Mouse (Mus musculus) liver, embryonic 15.5 days (tissue): ENCODE measurements around the gene P3h3. TPM values are rescaled to one million over a fixed set of nuclear protein-coding genes. Genes with fewer than 3 reads are reported as not detected.
"Not testable (repeated sequence)": the region's sequence is repeated elsewhere in the genome, so short reads cannot be mapped to it uniquely, and the experiment has no call there.

Source experiments
- ATAC-seq: fragments of 200-750 bp; cut with Nextera tagmentation; 2 replicates; pipeline ENCODE4 v1.8.0; 2017; ENCODE audit warnings: moderate number of reproducible peaks, mild to moderate bottlenecking, moderate library complexity; ENCODE audit not compliant: insufficient read depth
- H3K27ac ChIP-seq: fragments of 300-500 bp; sonication (generic); replicated peaks from 2 replicates; pipeline ENCODE4 v1.5.1; 2015; ENCODE audit warnings: mild to moderate bottlenecking, inconsistent platforms
- H3K27me3 ChIP-seq: fragments of 300-500 bp; sonication (generic); 2 replicates; pipeline ENCODE4 v1.6.1; 2015; ENCODE audit warnings: mild to moderate bottlenecking, inconsistent platforms
- H3K36me3 ChIP-seq: fragments of 300-500 bp; sonication (generic); replicated peaks from 2 replicates; pipeline ENCODE4 v1.6.1; 2015; ENCODE audit warnings: moderate library complexity, mild to moderate bottlenecking, inconsistent platforms
- H3K4me1 ChIP-seq: fragments of 300-500 bp; sonication (generic); replicated peaks from 2 replicates; pipeline ENCODE4 v1.6.1; 2015; ENCODE audit warnings: inconsistent platforms
- H3K4me2 ChIP-seq: fragments of 300-500 bp; sonication (generic); 2 replicates; pipeline ENCODE4 v1.6.1; 2015; ENCODE audit warnings: moderate library complexity, mild to moderate bottlenecking, inconsistent platforms
- H3K4me3 ChIP-seq: fragments of 300-500 bp; sonication (generic); replicated peaks from 2 replicates; pipeline ENCODE4 v1.5.1; 2015; ENCODE audit warnings: mild to moderate bottlenecking, inconsistent platforms
- H3K9ac ChIP-seq: fragments of 300-500 bp; sonication (generic); 2 replicates; pipeline ENCODE4 v1.6.1; 2015; ENCODE audit warnings: moderate library complexity, mild to moderate bottlenecking, inconsistent platforms
- H3K9me3 ChIP-seq: fragments of 300-500 bp; sonication (generic); replicated peaks from 2 replicates; pipeline ENCODE4 v1.6.1; 2016; ENCODE audit warnings: inconsistent platforms
- WGBS: fragments of 180-500 bp; shearing (Covaris S2); methylation state at CpG from one replicate; pipeline ENCODE4 v1.1.7; 2015; ENCODE audit warnings: mixed read lengths; ENCODE audit not compliant: insufficient replicate concordance; 5-methylcytosine and 5-hydroxymethylcytosine counted together
- polyA plus RNA-seq: library from polyadenylated mRNA; unstranded; fragments of >200 nt; fragmentation: Nextera tagmentation; extraction: Ambion mirVana; gene quantifications from 2 replicates; pipeline ENCODE4 v1.2.1, GENCODE M21; 2015

Gene P3h3
- polyA plus RNA-seq, 1 experiment from 2014 or later: 1.6 TPM

DNA sequence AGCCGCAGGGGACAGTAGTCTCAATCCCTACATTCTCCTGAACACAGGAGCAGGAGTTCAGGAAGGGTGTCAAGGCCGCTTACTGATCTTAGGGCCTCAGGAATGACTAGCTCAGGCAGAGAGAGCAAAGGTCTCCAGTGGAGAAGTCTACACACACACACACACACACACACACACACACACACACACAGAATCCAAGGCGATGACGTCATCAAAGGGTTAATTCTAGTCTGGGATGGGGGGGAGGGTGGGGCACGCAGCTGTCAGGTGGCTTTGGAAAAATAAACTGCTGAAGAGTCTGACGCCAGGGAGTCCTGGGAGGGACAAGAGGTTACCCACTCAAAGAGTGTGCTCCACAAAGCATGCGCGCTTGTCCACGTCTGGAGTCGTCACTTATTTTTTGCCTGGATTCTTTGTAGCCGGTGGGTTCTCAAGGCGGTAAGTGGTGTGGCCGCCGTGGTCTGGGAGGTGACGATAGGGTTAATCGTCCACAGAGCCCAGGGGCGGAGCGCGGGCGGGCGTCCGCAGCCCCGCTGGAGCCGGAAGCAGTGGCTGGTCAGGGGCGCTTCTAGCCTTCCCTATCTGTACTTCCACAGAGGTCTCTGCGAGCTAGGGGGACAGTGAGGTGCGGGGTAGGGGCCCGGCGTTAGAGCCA, 49.1 kb downstream of the P3h3 start, which contains the start of gene Spsb2:
Gene Spsb2 (plus strand): TSS at position 304 of the 655 bp plus-strand sequence.
- H3K9ac ChIP-seq: peak within 1 kb of the TSS; percentile 85
- H3K4me3 ChIP-seq: peak within 1 kb of the TSS; percentile 76
- H3K4me2 ChIP-seq: peak within 1 kb of the TSS; percentile 98
- no peaks in the 10 kb centered on the region for H3K9me3 ChIP-seq
- peaks cover 30% of the 10 kb centered on the region for H3K36me3 ChIP-seq
- H3K27me3 ChIP-seq: no peaks in the 10 kb centered on the region
- peaks cover 86% of the 10 kb centered on the region for H3K4me1 ChIP-seq
- peak within 1 kb of the TSS; percentile 91 for H3K27ac ChIP-seq
- 3% methylated on average over 29 of the region's 29 CpGs for whole genome bisulfite sequencing
- peak; percentile 60 for ATAC-seq

DNA sequence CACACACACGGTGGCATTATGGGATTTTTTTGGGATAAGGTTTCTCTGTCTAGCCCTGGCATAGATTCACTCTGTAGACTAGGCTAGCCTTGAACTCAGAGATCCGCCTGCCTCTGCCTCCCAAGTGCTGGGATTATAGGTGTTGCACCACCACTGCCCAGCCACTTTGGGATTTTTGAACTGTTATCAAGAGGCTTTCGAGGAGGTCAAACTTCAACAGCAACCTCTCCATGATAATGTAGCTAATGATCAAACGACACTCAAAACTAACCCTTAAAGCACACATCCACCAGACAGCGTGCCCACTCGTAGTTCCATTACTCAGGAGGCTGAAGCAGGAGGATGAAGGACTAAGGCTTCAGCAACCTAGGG, 49.6 kb downstream of the P3h3 start:
- Histone ChIP-seq H3K27me3 (no peaks in the 10 kb centered on the region), H3K4me1 (peaks cover 82% of the 10 kb centered on the region), H3K4me3 (peak overlapping the region; percentile 76), H3K36me3 (peaks cover 30% of the 10 kb centered on the region), H3K4me2 (peak overlapping the region; percentile 98), H3K9me3 (no peaks in the 10 kb centered on the region), H3K9ac (peak overlapping the region; percentile 85), H3K27ac (peak overlapping the region; percentile 91)
- no peak for ATAC-seq
- 61% methylated on average over 6 of the region's 6 CpGs for WGBS

DNA sequence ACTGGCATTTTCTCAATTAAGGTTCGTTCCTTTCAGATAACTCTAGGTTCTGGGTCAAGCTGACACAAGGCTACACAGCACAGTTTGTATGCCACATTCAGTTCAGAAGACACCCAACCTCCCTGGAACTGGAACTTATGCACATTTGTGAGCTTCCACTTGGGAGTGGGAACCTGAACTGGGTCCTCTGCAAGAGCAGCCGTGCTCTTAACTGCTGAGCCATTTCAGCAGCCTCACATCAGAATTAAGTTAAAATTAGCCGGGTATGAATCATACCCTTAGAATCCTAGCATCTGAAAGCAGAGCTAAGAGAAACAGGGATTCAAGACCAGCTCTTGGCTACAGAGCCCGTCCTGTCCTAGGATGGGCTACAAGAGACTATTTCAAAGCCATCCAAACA, 50.2 kb downstream of the P3h3 start:
- no peak overlapping the region; the same call in 1 of the 2 replicates for H3K4me2 ChIP-seq
- H3K9ac ChIP-seq: no peak overlapping the region
- WGBS: 73% methylated on average over 4 of the region's 4 CpGs
- H3K9me3 ChIP-seq: no peaks in the 10 kb centered on the region
- H3K4me3 ChIP-seq: no peak overlapping the region
- H3K4me1 ChIP-seq: peaks cover 82% of the 10 kb centered on the region
- H3K27ac ChIP-seq: peak overlapping the region; percentile 91; the same call in 1 of the 2 replicates
- ATAC-seq: no peak
- H3K36me3 ChIP-seq: peaks cover 25% of the 10 kb centered on the region
- H3K27me3 ChIP-seq: no peaks in the 10 kb centered on the region

DNA sequence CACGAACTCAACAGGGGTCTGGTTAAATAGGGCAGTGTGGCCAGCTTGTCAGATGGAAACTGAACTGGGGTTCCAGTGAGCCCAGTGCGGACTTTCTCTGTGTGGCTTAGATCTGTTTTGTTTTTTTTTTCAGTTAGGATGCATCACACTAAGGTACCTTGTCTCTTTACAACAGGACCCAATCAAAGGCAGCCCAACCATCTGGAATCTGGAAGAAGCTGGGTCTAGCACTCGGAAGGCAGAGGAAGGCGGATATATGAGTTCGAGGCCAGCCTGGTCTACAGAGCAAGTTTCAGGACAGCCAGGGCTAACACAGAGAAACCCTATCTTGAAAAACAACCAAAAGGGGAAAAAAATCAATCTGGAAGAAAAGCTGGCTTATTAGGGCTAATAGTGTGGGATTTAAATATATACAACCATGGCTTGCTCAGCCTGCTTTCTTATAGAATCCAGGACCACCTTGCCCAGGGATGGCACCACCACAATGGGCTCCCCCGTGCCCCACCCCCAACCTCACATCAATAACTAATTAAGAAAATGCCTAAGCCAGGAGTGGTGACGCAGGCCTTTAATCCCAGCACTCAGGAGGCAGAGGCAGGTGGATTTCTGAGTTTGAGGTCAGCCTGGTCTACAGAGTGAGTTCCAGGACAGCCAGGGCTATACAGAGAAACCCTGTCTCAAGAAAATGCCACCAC, 51.0 kb downstream of the P3h3 start:
- Histone ChIP-seq H3K4me1 (peaks cover 75% of the 10 kb centered on the region), H3K27me3 (no peaks in the 10 kb centered on the region), H3K36me3 (peaks cover 17% of the 10 kb centered on the region), H3K9ac (no peak overlapping the region), H3K27ac (peak overlapping the region; percentile 82), H3K4me3 (peak overlapping the region; percentile 60; the same call in 1 of the 2 replicates), H3K4me2 (peak overlapping the region; percentile 91), H3K9me3 (no peaks in the 10 kb centered on the region)
- 72% methylated on average over 7 of the region's 7 CpGs for WGBS
- no peak for ATAC-seq

DNA sequence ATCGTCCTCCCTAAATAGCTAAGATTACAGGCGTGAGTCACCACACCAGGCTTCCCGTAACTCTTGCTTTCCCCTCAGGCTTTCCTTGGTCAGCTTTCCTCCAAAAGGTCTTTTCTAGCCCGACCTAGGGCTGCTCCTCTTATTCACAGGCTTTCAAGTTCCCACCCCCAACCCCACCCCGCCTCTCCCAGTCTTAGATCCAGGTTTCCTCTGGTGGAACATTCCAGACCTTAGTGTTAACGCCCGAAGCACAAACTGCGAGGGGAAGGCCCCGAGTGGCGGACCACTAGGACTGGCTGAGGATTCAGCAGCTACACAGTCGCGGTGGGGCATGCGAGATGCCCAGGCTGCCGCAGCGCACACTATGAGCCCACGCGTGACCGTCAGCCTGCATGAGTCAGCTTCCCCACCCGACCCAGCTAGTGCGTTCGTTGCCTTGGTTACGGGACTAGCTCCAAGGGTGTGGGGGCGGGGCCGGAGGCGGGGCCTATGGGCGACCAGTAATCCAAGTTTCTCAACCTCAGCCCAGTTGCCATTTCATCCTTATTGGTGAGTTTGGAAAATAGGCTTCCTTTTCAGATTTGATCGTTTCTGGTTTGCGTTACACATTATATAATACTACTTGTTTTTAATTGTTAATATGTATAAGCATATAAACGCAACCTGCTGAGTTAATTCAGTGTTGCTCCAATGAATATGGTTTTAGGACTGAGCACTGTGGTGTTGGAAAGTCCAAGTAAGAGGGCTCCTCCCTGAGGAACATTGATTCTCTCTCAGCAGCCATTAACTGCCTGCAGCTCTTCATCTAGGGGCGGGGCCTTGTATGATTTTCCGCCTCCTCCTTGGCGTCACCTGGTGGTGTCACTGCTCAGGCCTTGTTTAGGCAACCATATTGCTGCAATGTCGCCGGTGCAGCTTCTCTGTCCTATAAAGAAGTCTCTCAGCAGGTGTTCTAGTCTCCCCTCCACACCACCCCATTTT, 51.9 kb downstream of the P3h3 start:
- Histone ChIP-seq H3K36me3 (peaks cover 9% of the 10 kb centered on the region; the same call in 1 of the 2 replicates), H3K4me3 (peak overlapping the region; percentile 60), H3K4me2 (peak overlapping the region; percentile 91), H3K4me1 (peaks cover 70% of the 10 kb centered on the region), H3K27ac (peak overlapping the region; percentile 82), H3K9me3 (no peaks in the 10 kb centered on the region), H3K9ac (peak overlapping the region; percentile 52; the same call in 1 of the 2 replicates), H3K27me3 (no peaks in the 10 kb centered on the region)
- WGBS: 3% methylated on average over 34 of the region's 34 CpGs
- ATAC-seq: peak; percentile 56

DNA sequence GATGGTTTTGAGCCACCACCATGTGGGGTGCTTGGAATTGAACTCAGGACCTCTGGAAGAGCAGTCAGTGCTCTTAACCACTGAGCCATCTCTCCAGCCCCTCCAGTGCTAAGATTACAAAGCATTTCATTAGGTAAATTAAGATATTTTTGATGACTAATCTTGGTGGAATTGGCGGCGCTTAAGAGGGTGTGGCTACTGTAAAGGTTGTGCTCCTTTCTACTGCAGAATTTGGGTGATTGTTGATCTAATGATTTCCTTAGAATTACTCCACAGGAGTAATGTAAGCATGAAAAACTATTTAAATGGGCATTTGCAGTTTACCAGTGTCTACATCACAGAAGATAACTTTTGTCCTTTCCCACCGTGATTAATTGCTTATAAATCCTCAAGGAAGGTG, 53.2 kb downstream of the P3h3 start:
- H3K4me2 ChIP-seq: no peak overlapping the region
- H3K9ac ChIP-seq: no peak overlapping the region
- H3K4me1 ChIP-seq: peaks cover 57% of the 10 kb centered on the region
- WGBS: 46% methylated on average over 3 of the region's 3 CpGs
- H3K27me3 ChIP-seq: no peaks in the 10 kb centered on the region
- H3K27ac ChIP-seq: no peak overlapping the region
- ATAC-seq: no peak
- no peaks in the 10 kb centered on the region for H3K9me3 ChIP-seq
- H3K4me3 ChIP-seq: no peak overlapping the region
- H3K36me3 ChIP-seq: no peaks in the 10 kb centered on the region

DNA sequence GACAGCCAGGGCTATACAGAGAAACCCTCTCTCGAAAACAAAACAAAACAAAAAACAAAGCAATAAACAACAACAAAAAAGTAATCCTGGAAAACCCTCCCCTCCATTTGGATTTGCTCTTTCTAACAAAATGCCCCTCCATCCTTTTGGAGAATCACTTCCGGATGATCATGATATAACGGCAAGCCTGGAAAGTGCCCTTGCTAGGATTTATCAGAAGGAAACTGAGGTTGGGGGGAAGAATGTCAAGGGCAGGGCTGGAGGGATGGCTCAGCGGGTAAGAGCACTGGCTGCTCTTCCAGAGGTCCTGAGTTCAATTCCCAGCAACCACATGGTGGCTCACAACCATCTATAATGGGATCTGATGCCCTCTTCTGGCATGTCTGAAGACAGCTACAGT, 53.9 kb downstream of the P3h3 start:
- H3K4me2 ChIP-seq, H3K9ac ChIP-seq, H3K4me3 ChIP-seq, H3K27ac ChIP-seq, H3K9me3 ChIP-seq, H3K36me3 ChIP-seq, H3K27me3 ChIP-seq, ATAC-seq: not testable (repeated sequence)
- WGBS: 86% methylated on average over 4 of the region's 4 CpGs
- H3K4me1 ChIP-seq: peaks cover 52% of the 10 kb centered on the region

DNA sequence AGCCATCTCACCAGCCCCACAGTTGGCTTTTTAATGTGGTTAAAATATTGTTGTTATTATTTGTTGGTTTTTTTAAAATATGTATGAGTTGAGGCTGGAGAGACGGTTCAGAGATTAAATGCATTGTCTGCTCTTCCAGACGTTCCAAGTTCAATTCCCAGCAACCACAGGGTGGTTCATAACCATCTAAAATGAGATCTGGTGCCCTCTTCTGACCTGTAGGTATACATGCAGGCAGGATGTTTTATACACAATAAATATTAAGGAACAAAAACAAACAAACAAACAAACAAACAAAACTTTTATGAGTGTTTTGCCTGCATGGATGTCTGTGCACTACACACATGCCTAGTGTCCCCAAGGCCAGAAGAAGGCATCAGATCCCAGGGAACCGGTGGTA, 54.5 kb downstream of the P3h3 start:
- ATAC-seq: no peak
- Histone ChIP-seq H3K4me2 (no peak overlapping the region), H3K27ac (no peak overlapping the region), H3K27me3 (no peaks in the 10 kb centered on the region), H3K36me3 (no peaks in the 10 kb centered on the region), H3K9me3 (no peaks in the 10 kb centered on the region), H3K4me3 (no peak overlapping the region), H3K4me1 (peaks cover 46% of the 10 kb centered on the region), H3K9ac (no peak overlapping the region)
- 65% methylated on average over 3 of the region's 3 CpGs for WGBS

DNA sequence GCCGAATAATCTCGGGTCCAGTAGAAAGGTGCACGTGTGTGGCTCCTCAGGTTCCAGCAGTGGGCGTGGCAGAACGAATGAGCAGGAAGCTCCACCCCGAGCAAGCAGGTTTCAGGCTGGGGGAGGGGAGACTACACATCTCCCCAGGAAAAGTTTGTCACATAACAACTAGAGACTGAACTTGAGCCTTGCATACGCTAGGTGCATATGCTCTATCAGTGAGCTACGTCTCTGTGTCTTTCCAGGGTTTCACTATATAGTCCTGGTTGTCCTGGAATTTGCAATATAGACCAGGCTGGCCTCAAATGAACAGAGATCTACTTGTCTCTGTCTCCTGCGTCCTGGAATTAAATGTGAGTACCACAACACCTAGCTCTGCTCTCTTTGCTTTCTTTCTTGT, 55.2 kb downstream of the P3h3 start:
- peak overlapping the region; percentile 61 for H3K4me2 ChIP-seq
- H3K27me3 ChIP-seq, ATAC-seq, H3K36me3 ChIP-seq, H3K9ac ChIP-seq, H3K9me3 ChIP-seq: not testable (repeated sequence)
- H3K4me3 ChIP-seq: peak overlapping the region; percentile 34; the same call in 1 of the 2 replicates
- WGBS: 7% methylated on average over 6 of the region's 9 CpGs
- peaks cover 40% of the 10 kb centered on the region for H3K4me1 ChIP-seq
- H3K27ac ChIP-seq: peak overlapping the region; percentile 66; the same call in 1 of the 2 replicates

DNA sequence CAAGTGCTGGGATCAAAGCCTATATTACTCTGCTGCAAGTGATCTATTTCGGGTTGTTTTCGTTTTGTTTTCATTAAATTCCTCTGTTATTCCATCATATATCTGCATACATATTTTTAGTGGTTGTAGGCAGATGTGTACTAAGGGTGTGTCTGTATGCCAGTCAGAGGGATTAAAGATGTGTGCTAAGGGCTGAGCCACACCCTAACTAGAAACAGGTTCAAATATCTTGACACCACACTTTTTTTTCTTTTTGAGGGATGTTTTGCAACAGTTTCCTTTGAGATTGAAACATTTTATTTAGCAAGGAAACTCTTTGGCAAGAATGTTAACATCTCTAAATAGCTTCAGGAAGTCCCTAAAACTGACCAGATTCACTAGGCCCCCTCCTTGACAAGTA, 61.4 kb downstream of the P3h3 start:
- Histone ChIP-seq H3K27me3 (no peaks in the 10 kb centered on the region), H3K4me3 (no peak overlapping the region), H3K9me3 (no peaks in the 10 kb centered on the region), H3K9ac (no peak overlapping the region), H3K4me2 (no peak overlapping the region), H3K4me1 (peaks cover 11% of the 10 kb centered on the region), H3K36me3 (no peaks in the 10 kb centered on the region), H3K27ac (0 out of 2 replicates have a peak overlapping the region, but pooled peaks have one; percentile 41)
- no peak for ATAC-seq
- WGBS: 70% methylated on average over 2 of the region's 2 CpGs
